Mouse (Mus musculus) adrenal gland, adult 18-20 months (tissue): Measurements from ENCODE around the gene Rpl26. TPM values are rescaled to one million over a fixed set of nuclear protein-coding genes. Genes with fewer than 3 reads are reported as not detected.
A peak's percentile ranks its signal among the peaks of the same experiment; 100 is the strongest.
"Not testable (repeated sequence)": the region's sequence is repeated elsewhere in the genome, so short reads cannot be mapped to it uniquely, and the experiment has no call there.

ENCODE experiments used
- DNase-seq, 2 experiments: peaks; one replicate each; pipeline ENCODE4 v3.0.0; 2021 to 2022; ENCODE audit warnings: low spot score in 2 of 2
- total RNA-seq, 2 experiments: library from RNA; stranded (reverse); gene quantifications; 1 replicate in 1 of 2; 2 replicates in 1 of 2; pipeline ENCODE4 v1.2.3; 2021

The Rpl26 gene
- total RNA-seq, 2 experiments from 2014 or later, result 1,157 to 1,226 TPM

DNA sequence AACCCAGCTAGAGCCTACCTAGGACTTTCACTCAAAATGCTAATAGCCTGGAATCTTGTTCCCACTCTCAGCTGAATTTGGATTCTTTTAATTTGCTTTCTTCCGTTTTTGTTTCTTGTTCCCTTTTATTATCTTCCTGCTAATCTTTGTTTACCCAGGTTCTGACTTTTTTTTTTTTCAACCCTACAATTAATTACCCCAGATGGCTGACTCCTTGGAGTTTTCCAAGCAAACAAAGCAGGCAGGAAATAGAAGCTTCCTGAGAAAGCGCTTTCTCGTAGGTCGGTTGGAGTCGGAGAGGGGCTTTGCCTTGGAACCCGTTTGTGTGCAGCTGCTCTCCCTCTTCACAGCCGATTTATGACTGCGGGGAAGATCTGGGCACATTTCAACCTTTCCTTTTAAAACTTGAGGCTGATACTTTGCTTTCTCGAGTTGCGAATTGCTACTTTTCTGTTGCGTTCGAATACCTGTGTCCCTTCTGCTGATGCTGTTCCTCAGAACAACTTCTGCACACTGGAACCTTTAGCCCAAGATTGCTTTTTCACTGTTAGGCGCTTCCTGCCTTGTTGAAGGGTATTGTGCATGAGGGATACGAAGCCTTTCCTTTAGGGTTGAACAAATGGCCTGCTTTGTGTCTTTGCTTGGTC lies 10.3 kb downstream of the Rpl26 start:
- no peak for DNase-seq

DNA sequence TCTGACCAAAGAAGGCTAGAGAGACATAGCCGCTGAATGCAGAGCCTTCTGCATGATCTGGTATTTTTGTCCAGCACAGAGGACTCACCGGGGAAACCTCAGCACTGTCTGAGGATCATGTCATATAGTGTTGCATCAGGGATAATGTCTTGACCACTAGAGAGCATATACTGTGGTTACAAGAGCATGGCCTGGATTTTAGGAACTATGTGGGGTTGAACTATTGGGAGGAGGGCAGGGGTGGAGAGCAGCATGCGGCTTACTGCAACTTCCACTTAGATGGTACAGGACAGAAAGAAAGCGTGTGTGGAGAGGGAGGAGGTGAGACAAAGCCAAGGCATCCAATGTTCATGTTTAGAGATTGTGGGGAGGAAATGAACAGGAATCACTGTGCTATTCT lies 13.2 kb downstream of the Rpl26 start:
- DNase-seq, result no peak

GRCm38 (mm10) chr11:68923191-68923590 lies 21.8 kb downstream of the Rpl26 start:
- no peak for DNase-seq

DNA sequence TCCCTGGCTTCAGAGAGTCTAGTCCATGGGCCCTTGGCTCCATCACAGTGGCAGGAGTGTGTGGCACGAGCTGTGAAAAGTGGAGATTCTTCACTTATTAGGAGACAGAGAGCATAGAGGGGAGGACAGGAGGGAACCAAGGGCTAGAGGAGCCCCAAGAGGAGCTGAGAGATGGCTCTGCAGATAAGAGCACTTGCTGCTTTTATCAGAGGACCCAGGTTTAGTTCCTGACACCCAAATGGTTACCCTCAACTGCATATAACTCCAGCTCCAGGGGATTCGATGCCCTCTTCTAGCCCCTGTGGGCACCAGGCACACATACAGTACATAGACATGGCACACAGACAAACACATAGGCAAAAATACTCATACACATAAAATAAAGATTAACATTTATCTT lies 23.4 kb downstream of the Rpl26 start:
- DNase-seq, result no peak

DNA sequence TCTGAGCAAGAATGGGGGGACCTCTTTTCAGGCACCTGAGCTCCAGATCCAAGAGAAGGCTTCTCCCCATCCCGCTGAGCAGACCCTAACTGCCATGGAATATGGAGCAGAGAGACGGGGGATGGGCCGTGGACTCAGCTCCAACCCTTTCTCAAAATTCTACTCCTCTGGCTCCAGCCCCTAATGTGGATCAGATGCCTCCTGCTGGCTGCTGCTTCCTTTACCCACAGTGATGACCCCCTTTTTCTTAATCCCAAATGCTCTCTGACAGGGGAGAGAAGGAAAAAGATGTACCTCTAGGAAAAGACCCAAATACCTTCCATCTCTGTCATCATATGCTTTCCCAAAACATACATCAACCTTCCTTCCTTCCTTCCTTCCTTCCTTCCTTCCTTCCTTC lies 25.6 kb downstream of the Rpl26 start, which contains the start of gene Odf4:
TSS of gene Odf4 (minus strand) at position 101 of the 400 bp plus-strand sequence.
- DNase-seq, result no peak

DNA sequence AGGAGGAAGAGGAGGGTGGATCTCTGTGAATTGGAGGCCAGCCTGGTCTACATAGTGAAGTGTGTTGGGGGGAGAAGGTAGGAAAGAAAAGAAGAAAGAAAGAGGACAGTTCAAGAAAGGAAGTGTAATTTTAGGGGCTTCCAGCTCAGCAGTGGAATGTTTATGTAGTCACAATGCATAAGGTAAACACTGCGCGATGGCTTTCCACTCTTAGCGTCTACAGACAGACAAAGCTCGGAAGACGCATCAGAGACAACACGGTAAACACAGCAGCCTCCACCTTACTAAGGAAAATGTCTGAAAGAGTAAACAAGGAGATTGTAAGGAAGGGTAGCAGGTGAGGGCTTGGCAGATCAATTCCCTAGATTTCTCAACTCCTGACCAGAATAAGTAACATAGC lies 28.6 kb downstream of the Rpl26 start:
- DNase-seq, result no peak

- DNase-seq, result no peak
Observed at GRCm38 (mm10) chr11:68933885-68934507, 32.6 kb downstream of the Rpl26 start.

DNA sequence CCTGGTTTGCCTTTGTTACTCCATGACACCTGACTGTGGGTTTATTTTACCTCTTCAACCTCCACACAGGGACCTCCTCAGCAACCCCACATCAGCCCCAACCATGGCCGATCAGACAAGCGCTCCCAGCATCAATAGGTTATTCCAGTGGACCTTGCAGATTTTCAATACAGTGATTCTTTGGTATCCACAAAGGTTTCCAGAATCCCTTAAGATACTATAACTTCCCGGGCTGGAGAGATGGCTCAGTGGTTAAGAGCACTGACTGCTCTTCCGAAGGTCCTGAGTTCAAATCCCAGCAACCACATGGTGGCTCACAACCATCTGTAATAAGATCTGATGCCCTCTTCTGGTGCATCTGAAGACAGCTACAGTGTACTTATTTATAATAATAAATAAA lies 35.6 kb downstream of the Rpl26 start:
- DNase-seq, result not testable (repeated sequence)

- peak; percentile 66 to 72 for DNase-seq
Observed at GRCm38 (mm10) chr11:68939451-68940304, 38.3 kb downstream of the Rpl26 start.

DNA sequence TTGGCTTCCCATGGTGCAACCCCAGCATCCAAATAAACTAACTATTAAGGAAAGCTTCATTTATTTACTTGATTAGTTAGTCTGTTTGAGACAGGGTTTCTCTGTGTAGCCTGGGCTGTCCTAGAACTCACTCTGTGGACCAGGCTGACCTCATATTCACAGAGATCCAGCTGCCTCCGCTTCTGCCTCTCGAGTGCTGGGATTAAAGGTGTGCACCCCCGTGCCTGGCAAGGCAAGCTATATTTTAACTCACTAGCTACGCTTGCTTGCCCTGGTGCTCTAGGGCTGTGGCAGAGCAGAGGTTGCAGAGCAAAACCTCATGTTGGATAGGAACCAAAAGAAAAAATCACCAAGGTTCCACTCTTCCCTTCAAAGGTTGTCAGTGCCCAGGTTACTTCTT lies 39.1 kb downstream of the Rpl26 start:
- no peak for DNase-seq

GRCm38 (mm10) chr11:68942731-68943130 lies 41.3 kb downstream of the Rpl26 start:
- DNase-seq, result no peak

DNA sequence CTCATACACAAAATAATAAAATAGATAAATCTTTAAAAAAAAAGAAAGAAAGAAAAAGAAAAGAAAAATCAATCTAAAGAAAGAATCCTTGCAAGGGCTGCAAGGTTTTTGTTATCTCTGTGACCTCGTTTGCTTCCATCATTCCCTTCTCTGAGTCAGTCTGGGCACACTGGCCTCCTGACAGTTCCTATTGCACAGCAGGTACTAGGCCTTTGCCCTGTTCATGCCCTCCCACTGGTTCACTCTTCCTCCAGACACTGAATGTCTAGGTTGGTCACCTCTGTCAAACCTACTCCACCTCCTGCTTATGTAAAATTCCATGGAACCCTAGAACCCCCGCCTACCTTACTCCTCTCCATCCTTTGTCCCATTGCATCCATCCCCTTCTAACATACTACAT lies 43.9 kb downstream of the Rpl26 start:
- DNase-seq, result no peak

GRCm38 (mm10) chr11:68946001-68946400 lies 44.6 kb downstream of the Rpl26 start:
- DNase-seq, result no peak

GRCm38 (mm10) chr11:68946806-68947440 lies 45.5 kb downstream of the Rpl26 start:
- no peak for DNase-seq

- no peak for DNase-seq
Observed at GRCm38 (mm10) chr11:68947542-68947993, 46.2 kb downstream of the Rpl26 start.

DNA sequence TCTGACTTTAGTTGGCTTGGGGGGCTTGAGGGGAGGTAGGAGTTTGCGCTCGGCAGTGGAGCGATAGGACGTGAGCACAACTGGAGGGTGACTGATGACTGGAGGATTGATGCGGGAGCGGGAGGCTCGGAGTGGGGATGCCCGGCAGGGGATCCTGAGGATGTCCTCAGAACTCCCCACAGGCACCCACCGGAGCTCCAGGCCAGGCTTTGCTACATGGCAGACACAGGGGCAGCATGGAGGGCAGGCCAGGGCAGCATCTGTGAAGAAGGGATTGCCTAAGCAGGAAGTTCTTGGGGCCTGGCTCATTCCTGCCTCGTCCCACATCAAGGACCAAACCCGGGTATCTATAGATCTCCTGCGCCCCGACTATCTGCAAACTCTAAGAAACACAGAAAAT lies 52.5 kb downstream of the Rpl26 start:
- no peak for DNase-seq

- no peak for DNase-seq
Observed at GRCm38 (mm10) chr11:68954408-68954807, 53.0 kb downstream of the Rpl26 start.

- no peak for DNase-seq
Observed at GRCm38 (mm10) chr11:68955473-68955872, 54.1 kb downstream of the Rpl26 start.

GRCm38 (mm10) chr11:68956107-68956506 lies 54.7 kb downstream of the Rpl26 start:
- no peak for DNase-seq
